Mouse (Mus musculus) heart, adult 9 months (tissue): Measurements from ENCODE around the gene Hist2h2ab.
"Not testable (repeated sequence)": the region's sequence is repeated elsewhere in the genome, so short reads cannot be mapped to it uniquely, and the experiment has no call there.

Experiments used
- DNase-seq, 2 experiments: peaks; one replicate each; pipeline ENCODE4 v3.0.0; 2022; ENCODE audit warnings: low spot score in 2 of 2

Hist2h2ab gene

DNA sequence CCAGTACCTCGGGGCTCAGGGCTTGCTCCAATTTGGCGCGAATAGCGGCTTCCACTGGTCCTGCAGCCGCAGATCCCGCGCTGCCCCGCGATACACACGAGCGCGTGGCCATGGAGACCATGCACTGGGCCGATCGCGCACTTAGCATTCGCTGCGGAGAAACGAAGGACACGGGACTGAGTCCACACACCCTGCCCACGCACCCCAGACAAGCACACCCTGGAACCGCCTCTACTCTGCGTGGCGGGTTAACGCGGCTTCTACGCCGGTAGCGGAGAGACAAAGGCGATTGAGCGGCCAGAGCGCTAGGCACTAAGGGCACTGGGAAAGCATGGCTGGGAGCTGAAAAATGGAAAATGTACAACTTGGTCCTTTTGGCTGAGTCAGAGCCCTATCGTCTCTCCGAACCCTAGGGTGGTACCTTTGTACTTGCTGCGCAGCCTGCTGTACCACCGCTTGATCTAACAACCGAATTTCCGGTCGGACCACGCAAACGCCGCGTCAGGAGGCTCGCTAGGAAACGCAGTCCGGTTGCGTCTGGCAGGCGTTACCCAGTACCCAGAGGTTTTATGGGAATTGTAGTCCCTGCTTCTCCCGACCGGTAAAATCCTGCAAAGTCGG lies 22.4 kb upstream of the Hist2h2ab start:
- DNase-seq: peak; percentile 90 to 91

DNA sequence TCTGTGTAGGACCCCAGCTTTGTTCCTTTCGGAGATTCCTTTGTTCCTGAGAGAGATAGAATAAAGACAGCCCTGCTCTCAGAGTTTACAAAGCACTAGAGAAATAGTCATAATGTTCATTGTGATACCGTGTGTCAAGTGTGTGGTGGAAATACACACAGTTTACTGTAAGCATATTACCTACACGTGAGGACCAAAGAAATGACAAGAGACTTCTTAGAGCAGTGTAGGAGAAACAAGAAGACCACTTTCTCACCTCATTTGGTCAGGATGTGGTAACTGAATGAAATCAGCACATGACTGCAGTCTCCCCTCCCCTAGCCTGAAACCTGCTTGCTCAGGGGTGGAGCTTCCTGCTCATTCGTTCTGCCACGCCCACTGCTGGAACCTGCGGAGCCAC lies 21.5 kb upstream of the Hist2h2ab start:
- no peak for DNase-seq

DNA sequence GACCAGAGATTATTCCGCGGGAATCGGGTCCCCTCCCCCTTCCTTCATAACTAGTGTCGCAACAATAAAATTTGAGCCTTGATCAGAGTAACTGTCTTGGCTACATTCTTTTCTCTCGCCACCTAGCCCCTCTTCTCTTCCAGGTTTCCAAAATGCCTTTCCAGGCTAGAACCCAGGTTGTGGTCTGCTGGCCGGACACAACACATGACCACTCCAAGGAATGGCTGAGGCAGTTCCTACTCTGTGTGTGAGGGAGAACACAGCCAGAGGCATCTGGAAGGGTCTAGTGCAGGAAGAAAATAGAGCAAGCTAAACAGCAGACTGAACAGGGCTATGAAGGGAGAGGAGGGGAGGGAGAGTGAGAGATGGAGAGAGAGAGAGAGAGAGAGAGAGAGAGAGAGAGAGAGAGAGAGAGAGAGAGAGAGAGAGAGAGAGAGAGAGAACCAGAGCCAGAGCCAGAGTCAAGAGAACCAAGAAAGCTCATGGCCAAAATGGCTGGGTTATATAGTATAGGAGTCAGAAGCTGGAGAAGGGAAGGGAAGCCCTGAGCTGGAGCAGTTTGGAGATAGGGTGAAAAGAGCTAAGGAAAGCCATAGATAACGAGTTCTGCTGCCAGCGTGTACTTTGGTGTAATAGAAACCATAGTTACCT lies 20.9 kb upstream of the Hist2h2ab start:
- not testable (repeated sequence) for DNase-seq

DNA sequence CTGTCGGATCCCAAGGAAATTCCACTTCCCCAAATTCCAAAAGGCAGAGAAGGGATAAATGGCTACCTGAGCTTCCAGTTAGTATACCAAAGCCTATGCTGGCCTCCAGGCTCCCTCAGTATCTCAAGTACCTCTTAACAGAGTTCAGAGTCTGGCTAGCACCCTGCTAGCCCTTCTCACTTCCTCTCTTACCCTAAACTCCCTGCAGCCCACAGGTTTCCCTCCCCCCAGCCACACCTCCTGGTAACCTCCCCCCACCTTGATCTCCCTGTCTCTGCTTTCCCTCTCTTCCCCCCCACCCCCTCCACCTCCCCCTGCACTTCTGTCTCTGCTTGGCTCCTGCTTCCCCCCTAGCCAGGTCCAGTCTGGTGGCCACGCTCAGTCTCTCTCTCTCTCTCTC lies 19.9 kb upstream of the Hist2h2ab start:
- no peak for DNase-seq

DNA sequence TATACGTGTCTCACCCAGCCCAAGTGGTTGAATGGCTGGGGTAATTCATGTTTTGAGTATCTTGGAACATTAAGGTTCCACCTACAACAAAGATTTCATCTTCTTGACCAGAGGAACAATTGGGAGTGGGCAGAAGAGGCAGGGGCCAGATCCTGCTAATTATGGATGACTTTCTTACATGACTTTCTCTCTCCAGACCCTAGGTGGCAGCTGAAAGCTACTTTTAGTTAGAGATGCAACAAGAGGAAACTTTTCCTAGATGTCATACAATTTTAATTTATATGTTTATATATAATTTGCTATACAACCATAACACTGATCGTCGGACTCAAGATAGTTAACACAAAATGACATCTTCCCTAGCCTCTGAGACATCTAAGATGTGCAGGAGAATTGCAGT lies 11.8 kb upstream of the Hist2h2ab start:
- no peak for DNase-seq

DNA sequence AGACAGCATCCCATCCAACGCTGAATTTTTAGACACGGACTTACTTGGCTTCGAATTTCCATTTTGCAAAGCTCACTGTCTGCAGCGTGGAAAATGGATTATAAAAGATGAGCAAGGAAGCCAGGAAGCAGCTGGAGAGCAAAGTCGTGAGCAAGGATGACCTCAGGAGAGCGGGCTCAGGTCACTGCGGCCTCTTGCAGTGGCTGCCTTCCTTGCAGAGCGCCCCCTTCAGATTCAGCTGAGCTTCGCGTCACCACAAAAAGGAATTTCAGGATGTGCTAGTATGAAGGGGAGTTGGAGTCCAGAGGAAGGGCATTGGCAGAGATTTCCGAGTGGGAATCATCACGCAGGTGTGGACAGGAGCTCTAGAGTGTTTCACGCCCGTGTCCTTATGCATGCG lies 10.4 kb upstream of the Hist2h2ab start:
- no peak for DNase-seq

DNA sequence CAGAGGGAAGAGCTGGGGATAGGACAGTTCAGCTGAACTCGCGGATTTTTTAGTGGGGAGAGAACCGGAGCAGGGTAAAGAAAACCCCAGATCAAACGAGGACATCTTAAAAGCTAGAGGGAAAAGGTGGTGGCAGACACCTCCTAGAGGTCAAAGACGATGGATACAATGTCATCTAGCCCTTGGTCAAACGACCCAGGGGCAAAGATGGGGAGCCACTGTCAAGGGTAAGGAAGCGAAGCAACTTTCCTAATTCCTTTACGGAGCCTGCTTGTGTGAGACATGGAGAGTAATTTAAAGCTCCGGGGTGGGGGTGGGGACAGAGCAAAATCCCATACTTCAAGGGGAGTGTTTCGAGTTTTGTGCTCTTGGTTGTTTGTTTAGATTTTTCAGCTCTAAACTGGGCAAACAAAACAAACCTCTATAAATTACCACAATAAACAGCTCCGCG lies 449 bp upstream of the Hist2h2ab start:
- no peak for DNase-seq

DNA sequence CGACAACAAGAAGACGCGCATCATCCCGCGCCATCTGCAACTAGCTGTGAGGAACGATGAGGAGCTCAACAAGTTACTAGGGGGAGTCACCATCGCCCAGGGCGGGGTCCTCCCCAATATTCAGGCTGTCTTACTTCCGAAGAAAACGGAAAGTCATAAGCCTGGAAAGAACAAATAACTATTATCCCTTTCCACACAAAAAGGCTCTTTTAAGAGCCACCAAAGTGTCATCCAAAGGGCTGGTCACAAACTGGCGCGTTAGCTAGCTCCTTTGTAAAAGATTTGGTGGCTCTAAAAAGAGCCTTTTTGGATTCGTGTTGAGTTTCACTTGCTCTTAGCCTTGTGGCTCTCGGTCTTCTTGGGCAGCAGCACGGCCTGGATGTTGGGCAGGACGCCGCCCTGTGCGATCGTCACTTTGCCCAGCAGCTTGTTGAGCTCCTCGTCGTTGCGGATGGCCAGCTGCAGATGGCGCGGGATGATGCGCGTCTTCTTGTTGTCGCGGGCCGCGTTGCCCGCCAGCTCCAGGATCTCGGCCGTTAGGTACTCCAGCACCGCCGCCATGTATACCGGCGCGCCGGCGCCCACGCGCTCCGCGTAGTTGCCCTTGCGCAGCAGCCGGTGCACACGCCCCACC lies 583 bp downstream of the Hist2h2ab start:
- DNase-seq: not testable (repeated sequence)

DNA sequence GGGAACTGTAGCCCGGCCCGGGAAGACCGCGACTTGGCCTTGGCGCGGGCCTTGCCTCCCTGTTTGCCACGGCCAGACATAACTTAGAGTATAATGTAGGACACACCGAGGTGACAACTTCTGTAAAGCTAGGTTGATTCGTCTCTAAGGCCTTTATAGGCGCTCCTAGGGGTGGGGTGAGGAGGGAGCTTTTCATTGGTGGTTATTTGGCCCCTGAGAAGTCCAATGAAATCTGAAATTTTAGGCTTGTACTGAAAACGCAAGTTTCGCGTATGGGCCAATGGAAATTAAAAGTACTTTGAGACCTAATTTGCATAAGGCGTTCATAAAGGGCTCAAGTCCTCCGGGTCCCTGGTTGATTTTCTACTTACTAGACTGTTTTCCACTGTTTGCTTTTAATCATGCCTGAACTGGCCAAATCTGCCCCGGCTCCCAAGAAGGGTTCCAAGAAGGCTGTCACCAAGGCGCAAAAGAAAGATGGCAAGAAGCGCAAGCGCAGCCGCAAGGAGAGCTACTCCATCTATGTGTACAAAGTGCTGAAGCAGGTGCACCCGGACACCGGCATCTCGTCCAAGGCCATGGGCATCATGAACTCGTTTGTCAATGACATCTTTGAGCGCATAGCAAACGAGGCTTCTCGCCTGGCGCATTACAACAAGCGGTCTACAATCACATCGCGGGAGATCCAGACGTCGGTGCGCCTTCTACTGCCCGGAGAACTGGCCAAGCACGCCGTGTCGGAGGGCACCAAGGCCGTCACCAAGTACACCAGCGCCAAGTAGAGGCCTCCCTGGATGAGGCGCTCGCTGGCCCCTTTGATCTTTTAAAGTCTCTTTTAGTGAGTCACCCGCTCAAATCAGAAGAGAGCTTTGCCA lies 1.3 kb downstream of the Hist2h2ab start, which contains the start of the genes Hist2h2ac and Hist2h2be:
Gene Hist2h2ac (minus strand): TSS at position 116 of the 875 bp plus-strand sequence.
Gene Hist2h2be (plus strand): TSS at position 355 of the 875 bp plus-strand sequence.
- DNase-seq: peak; percentile 96 to 97

DNA sequence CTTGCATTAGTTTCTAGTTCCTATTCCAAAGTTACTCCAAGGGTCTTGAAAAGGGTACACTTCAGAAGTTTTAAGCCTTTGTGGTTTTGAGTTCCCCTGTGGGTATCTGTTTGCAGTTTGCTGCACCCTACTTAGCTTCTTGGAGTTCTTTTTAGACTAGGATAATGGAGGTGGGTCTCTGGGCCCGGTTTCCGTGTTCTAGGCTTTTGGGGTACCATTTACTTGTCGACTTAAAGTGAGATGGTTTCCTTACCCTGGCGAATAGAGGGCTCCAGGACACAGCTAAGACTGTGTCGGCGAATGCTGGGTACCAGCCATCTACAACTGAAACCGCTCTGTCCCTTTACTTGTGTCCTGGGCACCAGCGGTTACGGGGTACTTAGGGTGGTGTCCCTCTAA lies 2.0 kb downstream of the Hist2h2ab start:
- DNase-seq: no peak

DNA sequence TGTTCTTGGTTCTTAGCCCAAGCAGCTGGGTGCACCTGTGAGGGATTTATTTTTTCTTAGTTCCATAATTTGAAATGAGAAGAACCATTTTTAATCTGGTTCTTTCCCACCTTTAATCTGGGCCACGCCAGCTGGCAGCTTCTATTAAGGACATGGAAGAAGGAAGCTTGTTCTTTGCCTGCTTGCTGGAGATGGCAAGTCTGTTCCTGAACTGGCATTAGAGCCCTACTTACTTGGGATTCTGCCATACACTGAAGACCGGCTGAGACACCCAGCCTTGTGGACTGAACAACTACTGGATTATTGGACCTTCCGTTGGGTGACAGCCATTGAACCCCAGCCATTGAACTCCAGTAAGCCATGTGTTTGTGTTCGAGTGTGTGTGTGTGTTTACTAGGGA lies 3.1 kb downstream of the Hist2h2ab start:
- DNase-seq: no peak

DNA sequence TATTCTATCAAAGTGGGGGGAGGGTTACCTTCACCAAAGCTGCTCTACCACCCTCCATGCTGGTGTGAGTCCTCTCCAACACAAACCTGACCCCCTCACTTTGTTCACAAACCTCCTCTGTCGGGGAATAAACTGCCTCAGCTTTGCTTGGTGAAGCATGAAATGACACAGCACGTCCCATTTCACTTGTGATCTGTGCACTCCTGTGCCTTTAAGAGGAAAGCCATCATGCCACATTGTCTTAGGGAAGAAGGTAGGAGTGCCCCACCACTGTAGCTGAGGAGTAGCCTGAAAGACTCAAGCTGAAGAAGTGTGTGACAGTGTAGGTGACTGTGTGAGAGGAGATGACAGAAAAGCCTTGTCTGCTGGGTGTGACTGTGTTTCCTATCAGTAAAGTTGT lies 5.8 kb downstream of the Hist2h2ab start:
- no peak for DNase-seq

DNA sequence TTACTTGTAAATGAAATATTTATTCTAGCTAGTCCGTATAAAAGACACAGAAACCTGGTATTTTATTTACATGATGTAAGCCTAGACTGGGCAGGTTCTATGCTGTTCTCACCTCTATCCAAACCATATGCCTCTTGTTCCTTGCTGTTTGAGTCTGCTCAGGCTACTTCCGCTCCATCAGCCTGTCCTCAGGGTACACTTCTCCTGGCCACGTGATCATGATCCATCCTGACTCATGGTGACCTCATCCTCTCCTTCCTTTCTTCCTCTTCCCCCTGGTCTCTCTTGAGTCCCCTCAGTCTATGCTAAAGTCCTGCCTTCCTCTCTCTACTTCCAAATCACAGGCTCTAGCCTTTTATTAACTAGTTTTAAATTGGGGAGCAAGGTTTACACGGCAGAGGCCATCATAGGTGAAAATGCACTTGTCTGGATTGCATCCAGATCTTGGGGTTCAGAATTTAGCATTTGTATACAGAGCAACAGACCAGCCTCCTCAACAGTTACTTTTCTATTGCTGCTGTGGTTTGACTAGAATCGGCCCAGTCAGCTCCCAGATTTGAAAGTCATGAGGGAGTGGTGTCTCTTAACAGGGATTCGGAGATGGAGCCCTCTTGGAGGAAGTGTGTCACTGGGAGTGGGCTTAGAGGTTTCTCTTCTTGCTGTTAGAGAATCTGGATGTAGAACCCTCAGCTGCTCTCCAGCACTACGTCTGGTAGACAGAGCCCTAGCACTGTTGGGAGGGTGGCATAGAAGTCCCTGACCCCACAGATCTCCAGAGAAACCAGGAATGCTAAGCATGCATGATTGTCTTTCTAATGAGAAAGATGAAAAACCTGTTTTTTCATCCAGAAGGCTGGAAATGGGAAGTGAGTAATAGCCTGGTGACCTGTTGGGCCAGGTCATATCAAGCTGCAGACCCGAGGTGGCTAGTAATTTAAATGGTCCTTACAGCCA lies 7.3 kb downstream of the Hist2h2ab start:
- DNase-seq: peak; percentile 58 to 61

DNA sequence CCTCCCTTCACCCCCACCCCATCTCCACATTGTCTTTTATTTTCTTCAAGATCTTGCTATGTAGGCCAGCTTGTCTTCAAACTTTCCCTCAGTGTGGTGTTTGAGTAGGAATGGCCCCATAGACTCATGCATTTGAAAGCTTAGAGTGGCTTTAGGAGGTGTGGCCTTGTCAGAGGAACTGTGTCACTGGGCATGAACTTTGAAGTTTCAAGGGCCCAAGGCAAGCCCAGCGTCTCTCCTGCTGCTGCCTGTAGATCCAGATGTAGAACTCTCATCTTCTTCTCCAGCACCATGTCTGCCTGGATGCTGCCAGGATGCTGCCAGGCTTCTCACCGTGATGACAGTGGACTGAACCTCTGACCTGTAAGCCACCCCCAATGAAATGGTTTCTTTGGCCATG lies 9.2 kb downstream of the Hist2h2ab start:
- DNase-seq: no peak

DNA sequence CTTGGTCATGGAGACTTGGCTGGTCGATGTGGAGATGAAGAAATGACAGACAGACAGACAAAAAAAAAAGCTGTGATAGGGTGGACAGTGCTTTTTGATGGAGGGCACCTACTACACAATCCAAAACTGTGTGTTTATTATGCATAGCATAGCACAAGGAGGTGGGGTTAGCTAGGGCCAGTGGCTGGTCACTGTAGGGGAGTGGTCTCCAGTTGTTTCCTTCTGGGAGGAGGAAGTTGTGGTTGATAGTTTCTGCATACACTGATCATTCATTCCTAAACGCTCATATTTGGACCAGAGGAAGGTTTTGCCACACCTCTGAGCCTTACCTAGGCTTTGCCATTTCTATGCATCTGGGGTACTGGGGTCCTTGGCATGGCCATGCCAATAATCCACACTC lies 10.7 kb downstream of the Hist2h2ab start:
- DNase-seq: no peak

DNA sequence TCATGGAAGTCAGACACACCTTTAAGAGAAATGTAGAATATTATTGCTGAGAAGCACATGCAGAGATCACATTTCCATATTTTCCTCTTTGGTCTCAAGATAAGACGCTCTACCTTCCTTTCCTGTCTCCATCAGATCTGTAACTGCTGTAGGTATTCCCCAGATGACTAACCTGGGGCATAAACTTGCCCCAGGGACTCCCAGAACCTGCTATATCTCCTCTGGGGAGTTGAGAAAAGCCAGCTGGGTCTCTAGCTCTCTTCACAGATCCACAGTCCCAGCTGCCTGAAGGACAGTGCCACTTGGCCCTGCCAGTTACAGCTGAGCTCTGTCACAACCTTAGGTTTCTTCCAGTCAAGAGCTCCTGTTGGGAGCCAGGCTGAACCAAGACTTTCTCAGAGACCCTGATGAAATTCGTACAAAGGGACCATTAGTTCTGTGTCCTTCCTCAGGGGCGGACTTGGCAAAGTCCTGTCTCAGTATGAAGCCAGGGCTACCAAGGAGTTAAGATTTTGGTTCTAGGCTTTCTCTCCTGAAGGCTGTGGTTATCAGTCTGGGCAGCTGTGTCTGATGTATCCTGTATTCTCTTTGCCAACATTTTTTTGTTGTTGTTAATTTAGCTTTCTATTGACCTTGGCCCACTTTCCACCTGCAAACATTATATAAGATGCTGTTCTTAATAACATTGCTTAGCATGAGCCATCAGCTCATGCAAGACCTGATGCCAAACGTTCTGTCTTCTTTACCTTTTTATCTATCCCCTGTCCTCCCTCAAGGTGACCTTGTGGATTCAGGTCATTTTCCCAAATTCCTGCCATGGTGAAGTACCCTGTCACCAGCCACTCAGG lies 11.5 kb downstream of the Hist2h2ab start:
- DNase-seq: peak; percentile 46

DNA sequence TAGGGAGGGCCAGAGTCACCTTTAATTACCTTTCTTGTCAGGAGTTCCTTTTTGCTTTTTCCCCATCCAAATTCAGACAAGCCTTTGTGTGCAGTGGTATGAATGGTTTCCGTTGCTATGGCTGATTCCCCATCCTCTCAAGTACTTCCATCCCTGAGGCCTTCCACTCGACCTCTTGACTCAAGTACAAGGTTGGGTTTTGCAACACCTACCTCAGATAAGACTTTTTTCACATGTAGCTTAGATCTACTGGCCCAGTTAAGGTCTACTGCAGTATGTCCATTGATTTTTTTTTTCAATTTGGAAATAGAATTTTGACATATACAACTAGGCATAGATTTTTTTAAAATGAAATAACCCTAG lies 12.1 kb downstream of the Hist2h2ab start:
- DNase-seq: no peak

DNA sequence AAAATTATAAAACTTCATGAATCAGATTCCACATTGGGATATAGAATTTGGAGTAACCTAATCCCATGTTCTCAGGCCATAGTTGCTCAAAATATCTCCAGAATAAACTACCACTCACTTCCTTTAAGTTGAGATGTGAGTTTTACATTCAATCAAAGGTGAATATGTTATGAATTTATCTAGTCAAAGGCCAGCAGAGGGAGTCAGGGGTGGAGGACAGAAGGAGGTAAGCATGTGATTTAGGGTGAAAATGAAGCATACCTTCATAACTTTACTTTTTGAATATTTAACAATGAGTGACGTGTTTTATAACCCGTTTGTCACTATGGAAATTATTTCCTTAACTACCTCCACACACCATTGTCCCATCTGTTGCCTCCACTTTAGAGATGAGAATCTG lies 15.2 kb downstream of the Hist2h2ab start:
- no peak for DNase-seq

DNA sequence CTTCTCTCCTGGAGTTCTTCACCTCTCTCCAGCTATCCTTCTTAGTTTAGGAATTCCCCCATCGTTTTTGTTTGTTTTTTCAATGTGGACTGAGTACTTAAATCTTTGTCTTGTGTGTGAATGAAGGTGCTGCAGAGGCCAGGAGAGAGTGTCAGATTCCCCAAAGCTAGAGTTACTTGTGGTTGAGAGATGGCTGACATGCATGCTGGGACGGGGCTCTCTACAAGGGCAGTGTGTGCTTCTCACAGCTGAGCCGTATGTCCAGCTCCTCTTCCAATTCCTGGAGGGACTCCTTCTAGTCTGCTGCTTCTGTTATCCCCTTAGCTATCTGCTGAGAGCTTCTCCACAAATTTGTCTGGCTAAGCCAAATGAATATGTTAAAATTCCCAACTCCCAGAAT lies 16.2 kb downstream of the Hist2h2ab start:
- DNase-seq: no peak

DNA sequence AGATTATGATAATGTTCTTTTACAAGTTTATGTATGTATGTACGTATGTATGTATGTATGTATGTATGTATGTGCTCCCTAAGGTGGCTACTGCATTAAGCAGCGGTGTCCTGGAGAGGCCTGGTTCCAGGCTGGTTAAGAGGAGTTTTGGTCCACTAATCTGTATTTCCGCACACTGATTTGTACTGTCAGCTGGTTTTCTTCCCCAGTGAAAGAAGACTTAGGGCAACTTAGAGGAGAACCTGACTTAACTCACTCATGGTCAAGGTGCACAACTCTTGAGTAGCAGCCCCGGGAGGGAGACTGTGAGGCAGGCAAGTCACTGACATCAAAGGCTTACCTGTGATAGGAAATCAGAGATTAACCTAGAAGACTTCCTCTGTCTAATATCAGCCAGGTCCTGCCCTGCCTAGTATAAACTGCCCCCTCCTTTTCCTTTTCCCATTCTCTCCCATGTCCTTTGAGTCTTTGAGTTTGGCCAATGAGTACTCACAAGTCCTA lies 17.2 kb downstream of the Hist2h2ab start:
- no peak for DNase-seq
